Mouse (Mus musculus) CD8-positive naive resting alpha-beta T cell, adult 57 days (primary cell): Measurements from ENCODE around the gene Dcst1. TPM values are rescaled to one million over a fixed set of nuclear protein-coding genes. Genes with fewer than 3 reads are reported as not detected.

Experiments
- total RNA-seq: library from RNA; stranded (reverse); gene quantifications from one replicate; pipeline ENCODE4 v1.2.4, GENCODE M21; 2023

Gene Dcst1
- not detected for total RNA-seq

DNA sequence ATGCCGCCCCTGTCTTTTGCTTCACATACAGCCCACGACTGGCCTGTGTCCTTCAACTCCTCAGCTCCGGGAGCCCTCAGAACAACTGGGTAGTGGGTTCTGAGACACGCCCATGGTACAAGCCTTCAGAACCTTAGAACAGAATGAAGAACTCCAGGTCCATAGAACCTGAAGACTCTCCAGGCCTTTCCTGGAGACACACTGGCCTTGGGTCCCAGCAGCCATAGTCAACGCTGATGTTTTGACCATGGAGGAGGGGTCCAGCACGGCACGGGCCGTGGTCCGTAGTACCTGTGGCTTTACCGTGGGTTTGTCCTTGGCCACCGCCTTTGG is at the start of gene Dcst1:
Gene Dcst1 (minus strand): TSS at position 101 of the 333 bp plus-strand sequence.

GRCm38 (mm10) chr3:89411490-89412393 is 46.7 kb upstream of the Dcst1 start, which contains the start of gene Flad1:
Flad1 (minus strand) TSS chr3:89411870.

GRCm38 (mm10) chr3:89402693-89403092 is 37.6 kb upstream of the Dcst1 start, which contains the start of gene Lenep:
Lenep (minus strand) TSS chr3:89402793.

DNA sequence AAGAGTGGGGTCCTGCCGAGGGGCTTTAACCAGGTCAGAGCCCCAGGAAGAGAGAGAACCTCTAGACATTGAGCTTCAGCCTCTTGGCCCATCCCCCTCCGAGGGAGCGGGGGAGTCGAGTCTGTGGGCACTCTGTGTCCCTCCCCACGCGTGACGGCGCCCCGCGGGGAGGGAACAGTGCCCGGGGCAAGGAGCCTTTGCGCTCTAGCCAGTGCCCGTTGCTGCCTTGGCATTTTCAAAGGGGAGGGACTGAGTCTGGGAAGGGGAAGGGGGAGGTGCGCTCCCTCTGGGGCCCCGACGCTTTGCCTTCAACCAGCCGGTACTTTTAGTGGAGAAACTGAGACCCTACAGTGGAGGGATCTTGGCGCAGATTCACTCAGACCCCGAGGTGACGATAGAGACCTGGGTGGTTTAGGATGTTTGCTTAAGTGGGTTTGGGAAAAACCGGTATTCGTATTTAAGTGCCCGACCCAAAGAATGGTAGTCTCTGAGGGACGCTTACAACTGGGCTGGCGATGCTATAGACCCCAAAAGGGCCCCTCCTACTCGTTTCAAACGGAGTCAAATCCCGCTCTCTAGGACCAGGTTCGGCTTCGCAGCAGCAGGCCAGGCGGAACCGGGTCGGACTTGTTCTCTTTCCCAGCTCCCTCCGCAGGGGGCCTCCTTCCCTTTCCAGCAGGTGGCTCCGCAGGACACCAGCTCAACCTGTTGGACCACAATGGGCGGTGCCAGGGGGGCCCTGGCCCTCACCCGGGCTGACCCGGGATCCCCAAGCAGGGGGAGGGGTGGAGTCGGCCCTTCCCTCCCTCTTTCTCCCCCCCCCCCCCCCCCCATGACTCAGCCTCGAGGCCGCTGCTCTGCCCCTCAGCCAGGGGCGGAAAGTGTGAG is 29.2 kb upstream of the Dcst1 start, which contains the start of gene Zbtb7b:
Gene Zbtb7b (minus strand): TSS at position 771 of the 888 bp plus-strand sequence.

GRCm38 (mm10) chr3:89361675-89362074 is 3.4 kb downstream of the Dcst1 start, which contains the start of gene Dcst2:
Dcst2 (plus strand) TSS chr3:89361975.

GRCm38 (mm10) chr3:89349869-89350501 is 15.1 kb downstream of the Dcst1 start, which contains the start of gene Adam15:
Adam15 (minus strand) TSS chr3:89349996.

GRCm38 (mm10) chr3:89337721-89338578 is 27.1 kb downstream of the Dcst1 start, which contains the start of gene Efna4:
Efna4 (minus strand) TSS chr3:89338028.

DNA sequence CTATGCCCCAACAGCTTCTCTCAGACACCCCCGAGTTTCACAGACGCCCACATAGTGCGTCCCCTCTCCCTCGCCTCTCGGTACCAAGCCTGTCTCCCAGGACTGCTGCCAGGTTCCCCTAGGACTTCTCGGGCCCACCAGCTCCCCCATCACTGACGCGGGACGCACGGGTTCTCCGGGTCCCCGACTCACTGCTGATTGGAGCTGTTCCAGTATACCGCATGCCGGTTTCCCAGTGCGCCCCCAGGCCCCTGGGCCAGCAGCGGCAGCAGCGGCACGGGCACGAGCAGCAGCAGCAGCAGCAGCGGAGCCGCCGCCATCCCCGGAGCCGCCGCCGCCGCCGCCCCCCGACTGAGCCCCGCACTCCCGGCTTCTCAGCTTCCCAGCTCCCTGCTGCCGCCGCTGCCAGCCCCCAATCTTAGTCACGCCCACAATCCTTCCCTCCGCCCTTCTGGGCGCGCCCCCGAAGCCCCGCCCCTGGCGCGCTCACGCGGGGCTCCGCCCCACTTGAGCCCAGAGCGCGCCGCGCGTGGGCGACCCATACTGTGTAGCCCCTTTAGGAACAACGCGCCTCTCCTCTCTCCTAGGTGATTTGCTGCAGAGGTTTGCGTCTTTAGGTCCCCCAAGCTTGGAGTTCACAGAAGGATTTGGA is 42.4 kb downstream of the Dcst1 start, which contains the start of gene Efna3:
Gene Efna3 (minus strand): TSS at position 452 of the 652 bp plus-strand sequence.

Other genes starting within 250 kb of the Dcst1 start
- gene Pklr, start 229.1 kb downstream of the Dcst1 start, total RNA-seq, result not detected
- 19.3 TPM for gene Hcn3, start 205.1 kb downstream of the Dcst1 start, total RNA-seq
- 122 TPM for gene Clk2, start 200.5 kb downstream of the Dcst1 start, total RNA-seq
- gene Scamp3, start 187.8 kb downstream of the Dcst1 start, total RNA-seq, result 152 TPM
- 176 TPM for gene Fam189b, start 182.1 kb downstream of the Dcst1 start, total RNA-seq
- 67.9 TPM for gene Gba, start 162.3 kb downstream of the Dcst1 start, total RNA-seq
- gene Thbs3, start 150.1 kb downstream of the Dcst1 start, total RNA-seq, result 6.5 TPM
- gene Mtx1, start 138.2 kb downstream of the Dcst1 start, total RNA-seq, result 193 TPM
- gene Muc1, start 136.2 kb downstream of the Dcst1 start, total RNA-seq, result not detected
- gene Krtcap2, start 119.3 kb downstream of the Dcst1 start, total RNA-seq, result 96.7 TPM
- gene Trim46, start 118.9 kb downstream of the Dcst1 start, total RNA-seq, result 1.5 TPM
- gene Dpm3, start 105.9 kb downstream of the Dcst1 start, total RNA-seq, result 72.2 TPM
- 126 TPM for gene Slc50a1, start 94.7 kb downstream of the Dcst1 start, total RNA-seq
- not detected for gene Efna1, start 84.1 kb downstream of the Dcst1 start, total RNA-seq
- not detected for gene Efna3, start 42.3 kb downstream of the Dcst1 start, total RNA-seq
- not detected for gene Efna4, start 27.2 kb downstream of the Dcst1 start, total RNA-seq
- gene Adam15, start 15.3 kb downstream of the Dcst1 start, total RNA-seq, result 2.8 TPM
- not detected for gene Dcst2, start 3.3 kb downstream of the Dcst1 start, total RNA-seq
- gene Zbtb7b, start 29.5 kb upstream of the Dcst1 start, total RNA-seq, result 6.8 TPM
- gene Lenep, start 37.5 kb upstream of the Dcst1 start, total RNA-seq, result not detected
- 29.3 TPM for gene Flad1, start 46.6 kb upstream of the Dcst1 start, total RNA-seq
- gene Cks1b, start 53.1 kb upstream of the Dcst1 start, total RNA-seq, result 2.8 TPM
- gene Shc1, start 53.2 kb upstream of the Dcst1 start, total RNA-seq, result 95.4 TPM
- 48.9 TPM for gene Pygo2, start 65.0 kb upstream of the Dcst1 start, total RNA-seq
- 98.2 TPM for gene Pbxip1, start 71.5 kb upstream of the Dcst1 start, total RNA-seq
- 13.5 TPM for gene Pmvk, start 89.3 kb upstream of the Dcst1 start, total RNA-seq
- gene Kcnn3, start 154.9 kb upstream of the Dcst1 start, total RNA-seq, result not detected